Mouse (Mus musculus): Measurements from ENCODE around the gene Polr2f. TPM values are rescaled to one million over a fixed set of nuclear protein-coding genes. Genes with fewer than 3 reads are reported as not detected.

The Polr2f gene
- polyA plus RNA-seq (2016; fragmentation: Nextera tagmentation; extraction: Ambion mirVana) = 298 and 337 TPM in 2 replicates

- no peak within 1 kb of the TSS for H3K27ac ChIP-seq
- WGBS = under 1% methylated on average over 57 of the region's 57 CpGs
- H3K4me3 ChIP-seq = peak within 1 kb of the TSS; percentile 58
Observed at GRCm38 (mm10) chr15:79140866-79141565, at the start of gene Polr2f, which contains the start of gene 1700088E04Rik. Polr2f (plus strand) TSS chr15:79141009. 1700088E04Rik (minus strand) TSS chr15:79141253.

DNA sequence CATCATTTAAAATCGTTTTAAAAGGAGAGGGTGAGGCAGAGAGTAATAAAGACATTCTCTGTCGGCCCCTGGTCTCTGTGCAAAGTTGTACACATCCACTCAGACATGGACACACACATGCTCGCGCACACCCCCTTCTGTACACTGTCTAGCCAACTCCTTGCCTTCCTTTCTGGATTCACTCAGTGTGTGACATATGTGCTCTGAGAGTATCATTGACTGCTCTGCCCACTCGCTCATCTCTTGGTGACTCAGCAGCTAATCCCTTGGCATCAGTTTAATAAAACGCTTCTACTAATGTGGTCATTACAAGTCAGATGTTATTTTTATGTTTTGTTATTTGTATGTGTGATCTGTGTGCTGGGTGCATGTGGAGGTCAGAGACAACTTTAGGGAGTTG lies 48.5 kb upstream of the Polr2f start:
- no peaks in the 10 kb centered on the region for H3K27me3 ChIP-seq
- 0 out of 2 replicates have a peak, but pooled peaks cover 3% of the 10 kb centered on the region for H3K4me1 ChIP-seq
- H3K4me2 ChIP-seq (replicated peaks) = no peak overlapping the region
- WGBS = 92% methylated on average over 6 of the region's 6 CpGs
- H3K4me3 ChIP-seq = no peak overlapping the region
- ATAC-seq (ENCODE audit: low FRiP score) = no peak
- H3K27ac ChIP-seq = no peak overlapping the region
- H3K9me3 ChIP-seq (replicated peaks) = no peaks in the 10 kb centered on the region
- no peak overlapping the region for H3K9ac ChIP-seq
- peaks cover 85% of the 10 kb centered on the region for H3K36me3 ChIP-seq

More at GRCm38 (mm10) chr15:79140866-79141565, at the start of gene Polr2f, which contains the start of gene 1700088E04Rik:
- H3K36me3 ChIP-seq = peaks cover 25% of the 10 kb centered on the region
- peak within 1 kb of the TSS; percentile 94 for H3K4me2 ChIP-seq (replicated peaks)
- peaks cover 19% of the 10 kb centered on the region for H3K4me1 ChIP-seq
- peak within 1 kb of the TSS; percentile 77 for H3K9ac ChIP-seq
- ATAC-seq (ENCODE audit: low FRiP score) = peak; percentile 91
- no peaks in the 10 kb centered on the region for H3K9me3 ChIP-seq (replicated peaks)
- no peaks in the 10 kb centered on the region; the same call in 1 of the 2 replicates for H3K27me3 ChIP-seq

DNA sequence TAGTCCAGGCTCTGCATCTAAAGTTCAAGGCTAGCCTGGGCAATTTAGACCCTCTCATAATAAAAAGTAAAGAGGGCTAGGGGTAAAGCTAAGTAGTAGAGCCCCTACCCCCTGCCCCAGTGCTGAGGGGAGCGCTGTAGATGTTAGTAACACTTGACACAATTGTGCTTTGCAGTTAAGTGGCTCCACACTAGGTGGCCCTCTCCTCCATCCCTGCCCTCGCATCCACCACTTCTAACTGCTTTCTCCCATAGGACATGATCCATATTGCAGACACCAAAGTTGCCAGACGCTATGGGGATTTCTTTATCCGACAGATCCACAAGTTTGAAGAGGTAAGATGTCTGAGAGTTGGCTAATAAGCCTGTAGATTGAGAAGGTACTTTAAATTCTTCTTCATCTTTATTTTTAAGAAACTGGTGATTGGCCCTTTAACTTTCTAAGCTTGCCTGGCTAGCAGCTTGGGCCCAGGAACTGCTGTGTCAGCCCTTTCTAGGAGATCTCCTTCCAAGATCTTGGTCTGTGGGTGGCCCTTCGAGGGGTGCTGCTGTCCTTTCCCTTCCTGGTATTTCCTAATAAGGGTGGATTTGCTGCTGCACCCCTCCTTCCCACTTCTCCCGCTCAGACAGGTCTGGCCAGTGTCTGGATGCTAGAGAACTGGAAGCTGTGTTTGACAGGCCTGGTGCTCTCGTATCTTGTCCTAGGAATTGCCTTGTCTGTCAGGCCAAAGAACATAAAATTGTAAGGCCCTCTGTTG lies 47.5 kb upstream of the Polr2f start:
- no peak overlapping the region for H3K4me3 ChIP-seq
- 82% methylated on average over 7 of the region's 7 CpGs for WGBS
- H3K27me3 ChIP-seq = no peaks in the 10 kb centered on the region
- H3K4me2 ChIP-seq (replicated peaks) = no peak overlapping the region
- no peak overlapping the region for H3K27ac ChIP-seq
- H3K9ac ChIP-seq = no peak overlapping the region
- no peaks in the 10 kb centered on the region for H3K9me3 ChIP-seq (replicated peaks)
- ATAC-seq (ENCODE audit: low FRiP score) = no peak
- peaks cover 78% of the 10 kb centered on the region for H3K36me3 ChIP-seq
- H3K4me1 ChIP-seq = 0 out of 2 replicates have a peak, but pooled peaks cover 5% of the 10 kb centered on the region

GRCm38 (mm10) chr15:79095483-79095882 lies 45.3 kb upstream of the Polr2f start:
- no peaks in the 10 kb centered on the region for H3K27me3 ChIP-seq
- no peak overlapping the region for H3K27ac ChIP-seq
- H3K36me3 ChIP-seq = peaks cover 56% of the 10 kb centered on the region
- H3K4me2 ChIP-seq (replicated peaks) = no peak overlapping the region
- WGBS = 94% methylated on average over 5 of the region's 5 CpGs
- no peak overlapping the region for H3K9ac ChIP-seq
- H3K9me3 ChIP-seq (replicated peaks) = no peaks in the 10 kb centered on the region
- no peak for ATAC-seq (ENCODE audit: low FRiP score)
- H3K4me1 ChIP-seq = 0 out of 2 replicates have a peak, but pooled peaks cover 5% of the 10 kb centered on the region
- no peak overlapping the region for H3K4me3 ChIP-seq

DNA sequence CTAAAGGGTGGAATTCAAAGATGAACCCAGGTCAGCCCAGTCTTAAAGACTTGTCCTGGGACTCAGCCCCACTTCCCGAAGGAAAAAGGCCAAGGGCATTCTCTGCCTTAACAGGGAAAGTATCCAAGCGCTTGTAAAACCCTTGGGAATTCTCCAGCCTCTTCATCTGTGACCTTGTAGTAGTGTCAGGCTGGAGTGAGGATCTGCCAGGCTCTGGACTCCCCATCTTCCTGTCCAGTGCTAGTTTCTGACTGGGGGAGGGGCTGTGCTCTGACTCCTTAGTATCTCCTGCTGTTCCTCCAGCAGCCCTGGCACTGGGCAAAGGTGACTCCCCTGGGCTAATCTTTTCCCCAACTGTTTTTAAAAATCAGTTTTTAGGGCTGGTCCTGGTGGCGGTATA lies 44.3 kb upstream of the Polr2f start:
- Histone ChIP-seq H3K4me3 (no peak overlapping the region), H3K36me3 (peaks cover 46% of the 10 kb centered on the region), H3K27me3 (no peaks in the 10 kb centered on the region), H3K9ac (no peak overlapping the region), H3K4me2 (replicated peaks) (no peak overlapping the region), H3K4me1 (peaks cover 7% of the 10 kb centered on the region; the same call in 1 of the 2 replicates), H3K27ac (no peak overlapping the region), H3K9me3 (replicated peaks) (no peaks in the 10 kb centered on the region)
- no peak for ATAC-seq (ENCODE audit: low FRiP score)
- 61% methylated on average over 3 of the region's 3 CpGs for WGBS

- peaks cover 41% of the 10 kb centered on the region for H3K36me3 ChIP-seq
- H3K9ac ChIP-seq = no peak overlapping the region
- 46% methylated on average over 2 of the region's 2 CpGs for WGBS
- ATAC-seq (ENCODE audit: low FRiP score) = no peak
- no peaks in the 10 kb centered on the region for H3K9me3 ChIP-seq (replicated peaks)
- no peaks in the 10 kb centered on the region for H3K27me3 ChIP-seq
- peaks cover 8% of the 10 kb centered on the region; the same call in 1 of the 2 replicates for H3K4me1 ChIP-seq
- no peak overlapping the region for H3K4me3 ChIP-seq
- 0 out of 2 replicates have a peak overlapping the region, but pooled peaks have one; percentile 23 for H3K27ac ChIP-seq
- H3K4me2 ChIP-seq (replicated peaks) = no peak overlapping the region
Observed at GRCm38 (mm10) chr15:79097135-79097534, 43.7 kb upstream of the Polr2f start.

- H3K4me2 ChIP-seq (replicated peaks) = no peak overlapping the region
- no peaks in the 10 kb centered on the region for H3K9me3 ChIP-seq (replicated peaks)
- H3K4me1 ChIP-seq = peaks cover 8% of the 10 kb centered on the region; the same call in 1 of the 2 replicates
- H3K4me3 ChIP-seq = no peak overlapping the region
- 52% methylated on average over 6 of the region's 6 CpGs for WGBS
- H3K27ac ChIP-seq = peak overlapping the region; percentile 23; the same call in 1 of the 2 replicates
- H3K36me3 ChIP-seq = peaks cover 36% of the 10 kb centered on the region
- no peaks in the 10 kb centered on the region for H3K27me3 ChIP-seq
- no peak for ATAC-seq (ENCODE audit: low FRiP score)
- no peak overlapping the region for H3K9ac ChIP-seq
Observed at GRCm38 (mm10) chr15:79097611-79098025, 43.2 kb upstream of the Polr2f start.

- H3K4me1 ChIP-seq = peaks cover 8% of the 10 kb centered on the region; the same call in 1 of the 2 replicates
- 64% methylated on average over 5 of the region's 5 CpGs for WGBS
- H3K27me3 ChIP-seq = no peaks in the 10 kb centered on the region
- H3K36me3 ChIP-seq = peaks cover 30% of the 10 kb centered on the region
- no peak overlapping the region for H3K4me3 ChIP-seq
- no peak overlapping the region for H3K9ac ChIP-seq
- H3K4me2 ChIP-seq (replicated peaks) = no peak overlapping the region
- ATAC-seq (ENCODE audit: low FRiP score) = no peak
- no peak overlapping the region for H3K27ac ChIP-seq
- H3K9me3 ChIP-seq (replicated peaks) = no peaks in the 10 kb centered on the region
Observed at GRCm38 (mm10) chr15:79098220-79098619, 42.6 kb upstream of the Polr2f start.

DNA sequence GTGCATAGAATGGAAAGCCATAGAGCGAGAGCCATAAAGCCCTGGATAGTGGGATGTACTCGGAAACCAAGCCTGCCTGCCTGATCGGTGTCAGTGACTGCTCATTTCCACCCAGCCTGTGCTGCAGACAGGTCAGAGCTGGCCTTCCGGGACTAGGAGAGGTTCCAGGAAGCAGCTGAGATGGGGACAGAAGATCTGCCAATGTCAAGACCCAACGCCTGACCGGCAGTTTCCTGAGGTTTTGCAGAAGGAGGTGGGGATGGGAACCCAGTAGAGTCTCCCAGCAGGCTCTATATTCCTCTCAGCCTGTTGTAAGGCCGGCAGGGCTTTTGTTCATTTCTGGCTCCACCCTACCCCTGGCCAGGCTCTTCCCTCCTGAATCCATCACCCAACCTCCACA lies 41.9 kb upstream of the Polr2f start:
- WGBS = 57% methylated on average over 7 of the region's 7 CpGs
- H3K9me3 ChIP-seq (replicated peaks) = no peaks in the 10 kb centered on the region
- H3K4me1 ChIP-seq = peaks cover 8% of the 10 kb centered on the region; the same call in 1 of the 2 replicates
- H3K27me3 ChIP-seq = no peaks in the 10 kb centered on the region
- H3K27ac ChIP-seq = no peak overlapping the region
- H3K4me3 ChIP-seq = no peak overlapping the region
- no peak overlapping the region for H3K9ac ChIP-seq
- H3K36me3 ChIP-seq = peaks cover 23% of the 10 kb centered on the region
- no peak overlapping the region for H3K4me2 ChIP-seq (replicated peaks)
- no peak for ATAC-seq (ENCODE audit: low FRiP score)

- Histone ChIP-seq H3K27ac (no peak overlapping the region), H3K9ac (no peak overlapping the region), H3K4me3 (no peak overlapping the region), H3K36me3 (peaks cover 17% of the 10 kb centered on the region), H3K9me3 (replicated peaks) (no peaks in the 10 kb centered on the region), H3K27me3 (no peaks in the 10 kb centered on the region), H3K4me2 (replicated peaks) (no peak overlapping the region), H3K4me1 (peaks cover 8% of the 10 kb centered on the region; the same call in 1 of the 2 replicates)
- WGBS = 54% methylated on average over 4 of the region's 4 CpGs
- no peak for ATAC-seq (ENCODE audit: low FRiP score)
Observed at GRCm38 (mm10) chr15:79099456-79099855, 41.4 kb upstream of the Polr2f start.

GRCm38 (mm10) chr15:79100391-79100790 lies 40.4 kb upstream of the Polr2f start:
- ATAC-seq (ENCODE audit: low FRiP score) = no peak
- no peak overlapping the region for H3K9ac ChIP-seq

DNA sequence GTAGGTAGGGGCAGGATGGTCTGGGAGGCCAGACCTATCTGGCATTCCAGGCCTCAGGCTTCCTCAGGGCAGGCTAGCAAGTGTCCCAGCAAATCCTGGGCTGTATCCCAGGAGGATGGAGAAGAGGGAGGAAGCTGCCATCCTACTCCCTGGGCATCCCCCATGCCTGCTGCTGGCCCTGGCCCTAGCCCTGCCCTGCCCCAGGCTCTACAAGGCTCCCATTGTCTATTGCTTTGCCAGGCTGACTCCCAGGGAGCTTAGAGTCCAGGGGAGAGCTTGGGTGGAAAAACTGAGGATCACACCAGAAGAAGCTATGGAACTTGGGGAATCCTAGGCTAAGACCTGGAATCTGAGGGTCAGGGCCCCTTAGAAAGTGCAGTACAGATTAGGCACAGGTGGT lies 39.3 kb upstream of the Polr2f start:
- H3K36me3 ChIP-seq = no peaks in the 10 kb centered on the region
- H3K4me1 ChIP-seq = peaks cover 8% of the 10 kb centered on the region; the same call in 1 of the 2 replicates
- ATAC-seq (ENCODE audit: low FRiP score) = no peak
- H3K27ac ChIP-seq = no peak overlapping the region
- no peaks in the 10 kb centered on the region for H3K9me3 ChIP-seq (replicated peaks)
- H3K4me2 ChIP-seq (replicated peaks) = no peak overlapping the region
- H3K27me3 ChIP-seq = no peaks in the 10 kb centered on the region
- no peak overlapping the region for H3K4me3 ChIP-seq
- no peak overlapping the region for H3K9ac ChIP-seq

More at GRCm38 (mm10) chr15:79100391-79100790, 40.4 kb upstream of the Polr2f start:
- Histone ChIP-seq H3K27me3 (no peaks in the 10 kb centered on the region), H3K4me2 (replicated peaks) (no peak overlapping the region), H3K4me3 (no peak overlapping the region), H3K4me1 (peaks cover 8% of the 10 kb centered on the region; the same call in 1 of the 2 replicates), H3K36me3 (peaks cover 10% of the 10 kb centered on the region), H3K9me3 (replicated peaks) (no peaks in the 10 kb centered on the region), H3K27ac (no peak overlapping the region)
- 69% methylated on average over 4 of the region's 4 CpGs for WGBS
